Mouse (Mus musculus) liver, embryonic 11.5 days (tissue): ENCODE measurements around the gene Timm13. TPM values are rescaled to one million over a fixed set of nuclear protein-coding genes. Genes with fewer than 3 reads are reported as not detected.

Experiments
- ATAC-seq: fragments of 200-750 bp; cut with Nextera tagmentation; replicated peaks from 2 replicates; pipeline ENCODE4 v1.8.0; 2017; ENCODE audit warnings: moderate number of reproducible peaks, mild to moderate bottlenecking, moderate TSS enrichment, moderate library complexity; ENCODE audit not compliant: low FRiP score
- DNase-seq: peaks from one replicate; pipeline ENCODE4 v3.0.0-alpha.2; 2017; ENCODE audit warnings: low spot score
- H3K27ac ChIP-seq: fragments of 300-500 bp; sonication (generic); 2 replicates; pipeline ENCODE4 v1.5.1; 2014; ENCODE audit warnings: mild to moderate bottlenecking, low read depth, low read length, control low read depth
- H3K27me3 ChIP-seq: fragments of 300-500 bp; sonication (generic); replicated peaks from 2 replicates; pipeline ENCODE4 v1.6.1; 2014; ENCODE audit warnings: low read length, mixed read lengths; ENCODE audit not compliant: control insufficient read depth, insufficient read depth
- H3K36me3 ChIP-seq: fragments of 300-500 bp; sonication (generic); 2 replicates; pipeline ENCODE4 v1.6.1; 2014; ENCODE audit warnings: mild to moderate bottlenecking, low read length, moderate library complexity, mixed read lengths; ENCODE audit not compliant: control insufficient read depth, insufficient read depth
- H3K4me1 ChIP-seq: fragments of 300-500 bp; sonication (generic); replicated peaks from 2 replicates; pipeline ENCODE4 v1.6.1; 2014; ENCODE audit warnings: low read length, mixed read lengths; ENCODE audit not compliant: control insufficient read depth, insufficient read depth
- H3K4me2 ChIP-seq: fragments of 300-500 bp; sonication (generic); 2 replicates; pipeline ENCODE4 v1.6.1; 2014; ENCODE audit warnings: mild to moderate bottlenecking, control low read depth, moderate library complexity
- H3K4me3 ChIP-seq: fragments of 300-500 bp; sonication (generic); 2 replicates; pipeline ENCODE4 v1.5.1; 2014; ENCODE audit warnings: low read depth, low read length, control low read depth
- H3K9ac ChIP-seq: fragments of 300-500 bp; sonication (generic); 2 replicates; pipeline ENCODE4 v1.6.1; 2014; ENCODE audit warnings: low read depth, low read length, control low read depth
- H3K9me3 ChIP-seq: fragments of 300-500 bp; sonication (generic); 2 replicates; pipeline ENCODE4 v1.6.1; 2016; ENCODE audit warnings: low read length, inconsistent platforms, mixed read lengths; ENCODE audit not compliant: control insufficient read depth
- WGBS: fragments of 180-500 bp; shearing (Covaris S2); extraction: QIAGEN DNeasy Blood & Tissue Kit; methylation state at CpG from one replicate; pipeline ENCODE4 v1.1.7; 2014; 5-methylcytosine and 5-hydroxymethylcytosine counted together
- polyA plus RNA-seq: library from polyadenylated mRNA; unstranded; fragments of >200 nt; fragmentation: Nextera tagmentation; extraction: Ambion mirVana; gene quantifications from 2 replicates; pipeline ENCODE4 v1.2.1, GENCODE M21; 2014

Timm13 gene
- polyA plus RNA-seq: 396 and 445 TPM in 2 replicates

- DNase-seq: peak; percentile 98
- Histone ChIP-seq H3K9me3 (no peaks in the 10 kb centered on the region), H3K36me3 (peaks cover 32% of the 10 kb centered on the region), H3K27ac (peak within 1 kb of the TSS; percentile 78), H3K4me3 (peak within 1 kb of the TSS; percentile 86), H3K9ac (peak within 1 kb of the TSS; percentile 84), H3K27me3 (no peaks in the 10 kb centered on the region), H3K4me1 (peaks cover 28% of the 10 kb centered on the region), H3K4me2 (peak within 1 kb of the TSS; percentile 99)
- under 1% methylated on average over 72 of the region's 72 CpGs for WGBS
- peak; percentile 92 for ATAC-seq
These were observed at the start of gene Timm13 for GRCm38 (mm10) chr10:80900318-80901247. Gene Timm13, minus strand, starts transcription at chr10:80900969.

GRCm38 (mm10) chr10:80950314-80950713 lies 49.5 kb upstream of the Timm13 start:
- ATAC-seq: peak; percentile 17
- 25% methylated on average over 5 of the region's 5 CpGs for WGBS
- H3K27me3 ChIP-seq: no peaks in the 10 kb centered on the region

GRCm38 (mm10) chr10:80949081-80949480 lies 48.3 kb upstream of the Timm13 start:
- Histone ChIP-seq H3K9ac (no peak overlapping the region), H3K27ac (no peak overlapping the region), H3K27me3 (no peaks in the 10 kb centered on the region), H3K4me3 (no peak overlapping the region), H3K4me1 (peaks cover 9% of the 10 kb centered on the region; the same call in 1 of the 2 replicates), H3K36me3 (no peaks in the 10 kb centered on the region), H3K9me3 (no peaks in the 10 kb centered on the region), H3K4me2 (no peak overlapping the region)
- DNase-seq (no peak), ATAC-seq (no peak)
- WGBS: 76% methylated on average over 3 of the region's 3 CpGs

More at GRCm38 (mm10) chr10:80950314-80950713, 49.5 kb upstream of the Timm13 start:
- H3K27ac ChIP-seq: no peak overlapping the region
- no peak overlapping the region for H3K9ac ChIP-seq
- no peaks in the 10 kb centered on the region for H3K36me3 ChIP-seq
- no peaks in the 10 kb centered on the region for H3K9me3 ChIP-seq
- DNase-seq: no peak
- H3K4me1 ChIP-seq: peaks cover 9% of the 10 kb centered on the region; the same call in 1 of the 2 replicates
- no peak overlapping the region for H3K4me2 ChIP-seq
- no peak overlapping the region for H3K4me3 ChIP-seq

GRCm38 (mm10) chr10:80948570-80948969 lies 47.8 kb upstream of the Timm13 start:
- H3K4me3 ChIP-seq: no peak overlapping the region
- H3K9me3 ChIP-seq: no peaks in the 10 kb centered on the region
- no peak overlapping the region for H3K27ac ChIP-seq
- no peaks in the 10 kb centered on the region for H3K27me3 ChIP-seq
- no peak overlapping the region for H3K9ac ChIP-seq
- 36% methylated on average over 6 of the region's 6 CpGs for WGBS
- DNase-seq (no peak), ATAC-seq (peak; percentile 56; the same call in 1 of the 2 replicates)
- no peak overlapping the region for H3K4me2 ChIP-seq
- H3K4me1 ChIP-seq: peaks cover 9% of the 10 kb centered on the region; the same call in 1 of the 2 replicates
- H3K36me3 ChIP-seq: no peaks in the 10 kb centered on the region

GRCm38 (mm10) chr10:80947802-80948201 lies 47.0 kb upstream of the Timm13 start:
- DNase-seq (no peak), ATAC-seq (no peak)
- Histone ChIP-seq H3K27me3 (no peaks in the 10 kb centered on the region), H3K27ac (no peak overlapping the region), H3K4me2 (no peak overlapping the region), H3K36me3 (no peaks in the 10 kb centered on the region), H3K9me3 (no peaks in the 10 kb centered on the region), H3K4me3 (no peak overlapping the region), H3K4me1 (peaks cover 12% of the 10 kb centered on the region; the same call in 1 of the 2 replicates), H3K9ac (no peak overlapping the region)
- 62% methylated on average over 2 of the region's 2 CpGs for WGBS

GRCm38 (mm10) chr10:80946684-80947437 lies 46.1 kb upstream of the Timm13 start:
- Histone ChIP-seq H3K36me3 (no peaks in the 10 kb centered on the region), H3K4me1 (peaks cover 13% of the 10 kb centered on the region; the same call in 1 of the 2 replicates), H3K9me3 (no peaks in the 10 kb centered on the region), H3K4me3 (no peak overlapping the region), H3K27me3 (no peaks in the 10 kb centered on the region), H3K9ac (no peak overlapping the region), H3K4me2 (no peak overlapping the region), H3K27ac (no peak overlapping the region)
- DNase-seq (no peak), ATAC-seq (no peak)
- 57% methylated on average over 14 of the region's 14 CpGs for WGBS

- WGBS: 75% methylated on average over 5 of the region's 5 CpGs
- Histone ChIP-seq H3K27ac (no peak overlapping the region), H3K9me3 (no peaks in the 10 kb centered on the region), H3K4me3 (no peak overlapping the region), H3K27me3 (no peaks in the 10 kb centered on the region), H3K36me3 (no peaks in the 10 kb centered on the region), H3K9ac (no peak overlapping the region), H3K4me1 (peaks cover 21% of the 10 kb centered on the region), H3K4me2 (no peak overlapping the region)
- ATAC-seq: no peak
- no peak for DNase-seq
These were observed 43.5 kb upstream of the Timm13 start for GRCm38 (mm10) chr10:80944231-80944630.

GRCm38 (mm10) chr10:80943701-80944100 lies 42.9 kb upstream of the Timm13 start:
- Histone ChIP-seq H3K4me2 (no peak overlapping the region), H3K9ac (no peak overlapping the region), H3K9me3 (no peaks in the 10 kb centered on the region), H3K36me3 (no peaks in the 10 kb centered on the region), H3K27ac (no peak overlapping the region), H3K4me3 (no peak overlapping the region), H3K27me3 (peaks cover 3% of the 10 kb centered on the region; the same call in 1 of the 2 replicates), H3K4me1 (peaks cover 25% of the 10 kb centered on the region)
- ATAC-seq (no peak), DNase-seq (no peak)
- whole genome bisulfite sequencing: 76% methylated on average over 9 of the region's 9 CpGs
